Mouse (Mus musculus): Measurements from ENCODE around the gene Cnpy2. TPM values are rescaled to one million over a fixed set of nuclear protein-coding genes. Genes with fewer than 3 reads are reported as not detected.
"Not testable (repeated sequence)": the region's sequence is repeated elsewhere in the genome, so short reads cannot be mapped to it uniquely, and the experiment has no call there.

Cnpy2 gene
- polyA plus RNA-seq (2015; fragmentation: Nextera tagmentation; extraction: Ambion mirVana): 190 and 195 TPM in 2 replicates

- ATAC-seq: peak; percentile 98
- Histone ChIP-seq H3K27ac (ENCODE audit: low read length) (peak within 1 kb of the TSS; percentile 96), H3K4me2 (ENCODE audit: low read length) (peak within 1 kb of the TSS; percentile 73), H3K4me3 (replicated peaks; ENCODE audit: low read length) (peak within 1 kb of the TSS; percentile 99), H3K27me3 (replicated peaks; ENCODE audit: control insufficient read depth, insufficient read depth, low read length) (no peaks in the 10 kb centered on the region), H3K9ac (replicated peaks; ENCODE audit: low read depth, low read length) (peak within 1 kb of the TSS; percentile 99), H3K36me3 (ENCODE audit: control insufficient read depth, insufficient read depth) (peaks cover 32% of the 10 kb centered on the region), H3K9me3 (ENCODE audit: control insufficient read depth, low read length) (no peaks in the 10 kb centered on the region), H3K4me1 (replicated peaks; ENCODE audit: control insufficient read depth, insufficient read depth, low read length) (peaks cover 18% of the 10 kb centered on the region)
- under 1% methylated on average over 40 of the region's 40 CpGs for WGBS
Measured at GRCm38 (mm10) chr10:128322141-128323108, at the start of gene Cnpy2. Gene Cnpy2 (plus strand): TSS chr10:128322459.

- not testable (repeated sequence) for H3K27ac ChIP-seq (ENCODE audit: low read length); H3K27me3 ChIP-seq (replicated peaks; ENCODE audit: control insufficient read depth, insufficient read depth, low read length); H3K4me1 ChIP-seq (replicated peaks; ENCODE audit: control insufficient read depth, insufficient read depth, low read length); H3K36me3 ChIP-seq (ENCODE audit: control insufficient read depth, insufficient read depth); H3K4me2 ChIP-seq (ENCODE audit: low read length); H3K9me3 ChIP-seq (ENCODE audit: control insufficient read depth, low read length); ATAC-seq; H3K4me3 ChIP-seq (replicated peaks; ENCODE audit: low read length); H3K9ac ChIP-seq (replicated peaks; ENCODE audit: low read depth, low read length)
- WGBS: 97% methylated on average over 4 of the region's 7 CpGs
Measured at GRCm38 (mm10) chr10:128272819-128273439, 49.3 kb upstream of the Cnpy2 start.

- not testable (repeated sequence) for H3K36me3 ChIP-seq (ENCODE audit: control insufficient read depth, insufficient read depth); H3K27ac ChIP-seq (ENCODE audit: low read length); H3K9ac ChIP-seq (replicated peaks; ENCODE audit: low read depth, low read length); H3K4me2 ChIP-seq (ENCODE audit: low read length); H3K27me3 ChIP-seq (replicated peaks; ENCODE audit: control insufficient read depth, insufficient read depth, low read length); H3K9me3 ChIP-seq (ENCODE audit: control insufficient read depth, low read length); H3K4me3 ChIP-seq (replicated peaks; ENCODE audit: low read length); H3K4me1 ChIP-seq (replicated peaks; ENCODE audit: control insufficient read depth, insufficient read depth, low read length); ATAC-seq
- 100% methylated on average over 1 of the region's 1 CpGs for WGBS
Measured at GRCm38 (mm10) chr10:128275374-128275773, 46.9 kb upstream of the Cnpy2 start.

- Histone ChIP-seq H3K27me3 (replicated peaks; ENCODE audit: control insufficient read depth, insufficient read depth, low read length) (no peaks in the 10 kb centered on the region), H3K27ac (ENCODE audit: low read length) (no peak overlapping the region), H3K36me3 (ENCODE audit: control insufficient read depth, insufficient read depth) (peaks cover 13% of the 10 kb centered on the region), H3K4me2 (ENCODE audit: low read length) (no peak overlapping the region), H3K9ac (replicated peaks; ENCODE audit: low read depth, low read length) (no peak overlapping the region), H3K9me3 (ENCODE audit: control insufficient read depth, low read length) (no peaks in the 10 kb centered on the region), H3K4me3 (replicated peaks; ENCODE audit: low read length) (no peak overlapping the region), H3K4me1 (replicated peaks; ENCODE audit: control insufficient read depth, insufficient read depth, low read length) (no peaks in the 10 kb centered on the region)
- ATAC-seq: no peak
- 49% methylated on average over 6 of the region's 6 CpGs for WGBS
Measured at GRCm38 (mm10) chr10:128278158-128278557, 44.1 kb upstream of the Cnpy2 start.

- Histone ChIP-seq H3K27ac (ENCODE audit: low read length) (no peak overlapping the region), H3K27me3 (replicated peaks; ENCODE audit: control insufficient read depth, insufficient read depth, low read length) (no peaks in the 10 kb centered on the region), H3K4me2 (ENCODE audit: low read length) (no peak overlapping the region), H3K9ac (replicated peaks; ENCODE audit: low read depth, low read length) (no peak overlapping the region), H3K9me3 (ENCODE audit: control insufficient read depth, low read length) (no peaks in the 10 kb centered on the region), H3K4me3 (replicated peaks; ENCODE audit: low read length) (no peak overlapping the region), H3K4me1 (replicated peaks; ENCODE audit: control insufficient read depth, insufficient read depth, low read length) (no peaks in the 10 kb centered on the region), H3K36me3 (ENCODE audit: control insufficient read depth, insufficient read depth) (peaks cover 19% of the 10 kb centered on the region)
- no peak for ATAC-seq
- WGBS: 87% methylated on average over 6 of the region's 6 CpGs
Measured at GRCm38 (mm10) chr10:128280943-128281342, 41.3 kb upstream of the Cnpy2 start.

DNA sequence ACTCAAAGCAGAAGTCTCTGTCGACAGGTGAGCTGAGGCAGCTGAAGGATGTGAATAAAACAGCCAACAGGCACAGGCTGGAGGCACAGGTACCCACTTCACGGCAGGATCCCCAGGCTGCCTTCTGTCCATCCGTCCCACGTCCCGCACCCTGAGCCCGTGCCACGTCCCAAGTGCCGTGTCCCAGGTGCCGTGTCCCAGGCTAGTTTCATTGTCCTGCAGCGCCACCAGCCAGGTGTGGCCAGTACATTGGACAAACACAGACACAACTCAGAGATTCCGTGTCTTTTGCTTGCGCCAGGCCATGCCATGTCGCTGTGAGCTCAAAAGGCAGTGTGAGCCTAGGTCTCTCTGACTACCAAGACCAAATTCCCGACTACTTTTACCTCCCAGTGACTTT, 40.6 kb upstream of the Cnpy2 start:
- no peaks in the 10 kb centered on the region for H3K27me3 ChIP-seq (replicated peaks; ENCODE audit: control insufficient read depth, insufficient read depth, low read length)
- H3K4me3 ChIP-seq (replicated peaks; ENCODE audit: low read length): no peak overlapping the region
- H3K9ac ChIP-seq (replicated peaks; ENCODE audit: low read depth, low read length): no peak overlapping the region
- WGBS: 92% methylated on average over 14 of the region's 14 CpGs
- no peak for ATAC-seq
- no peak overlapping the region for H3K27ac ChIP-seq (ENCODE audit: low read length)
- no peaks in the 10 kb centered on the region for H3K4me1 ChIP-seq (replicated peaks; ENCODE audit: control insufficient read depth, insufficient read depth, low read length)
- no peak overlapping the region for H3K4me2 ChIP-seq (ENCODE audit: low read length)
- peaks cover 19% of the 10 kb centered on the region for H3K36me3 ChIP-seq (ENCODE audit: control insufficient read depth, insufficient read depth)
- H3K9me3 ChIP-seq (ENCODE audit: control insufficient read depth, low read length): no peaks in the 10 kb centered on the region

- no peaks in the 10 kb centered on the region for H3K9me3 ChIP-seq (ENCODE audit: control insufficient read depth, low read length)
- ATAC-seq: no peak
- H3K36me3 ChIP-seq (ENCODE audit: control insufficient read depth, insufficient read depth): peaks cover 19% of the 10 kb centered on the region
- H3K27me3 ChIP-seq (replicated peaks; ENCODE audit: control insufficient read depth, insufficient read depth, low read length): no peaks in the 10 kb centered on the region
- H3K9ac ChIP-seq (replicated peaks; ENCODE audit: low read depth, low read length): no peak overlapping the region
- 87% methylated on average over 20 of the region's 20 CpGs for WGBS
- no peaks in the 10 kb centered on the region for H3K4me1 ChIP-seq (replicated peaks; ENCODE audit: control insufficient read depth, insufficient read depth, low read length)
- no peak overlapping the region for H3K4me3 ChIP-seq (replicated peaks; ENCODE audit: low read length)
- H3K4me2 ChIP-seq (ENCODE audit: low read length): no peak overlapping the region
- no peak overlapping the region for H3K27ac ChIP-seq (ENCODE audit: low read length)
Measured at GRCm38 (mm10) chr10:128282886-128283450, 39.3 kb upstream of the Cnpy2 start.

- H3K4me2 ChIP-seq (ENCODE audit: low read length): no peak overlapping the region
- H3K9ac ChIP-seq (replicated peaks; ENCODE audit: low read depth, low read length): no peak overlapping the region
- no peak overlapping the region for H3K4me3 ChIP-seq (replicated peaks; ENCODE audit: low read length)
- H3K9me3 ChIP-seq (ENCODE audit: control insufficient read depth, low read length): no peaks in the 10 kb centered on the region
- no peaks in the 10 kb centered on the region for H3K4me1 ChIP-seq (replicated peaks; ENCODE audit: control insufficient read depth, insufficient read depth, low read length)
- H3K27me3 ChIP-seq (replicated peaks; ENCODE audit: control insufficient read depth, insufficient read depth, low read length): no peaks in the 10 kb centered on the region
- peak; percentile 38; the same call in 1 of the 2 replicates for ATAC-seq
- WGBS: 64% methylated on average over 31 of the region's 31 CpGs
- H3K36me3 ChIP-seq (ENCODE audit: control insufficient read depth, insufficient read depth): peaks cover 15% of the 10 kb centered on the region
- H3K27ac ChIP-seq (ENCODE audit: low read length): no peak overlapping the region
Measured at GRCm38 (mm10) chr10:128283604-128284579, 38.4 kb upstream of the Cnpy2 start.

Measured in forebrain, embryonic 16.5 days (tissue).